Mouse (Mus musculus): ENCODE results near the gene Akap14.
"Not testable (repeated sequence)": the region's sequence is repeated elsewhere in the genome, so short reads cannot be mapped to it uniquely, and the experiment has no call there.

Gene Akap14

GRCm38 (mm10) chrX:37168742-37169141, at the start of gene Akap14:
Akap14 (minus strand) TSS chrX:37168842.
- DNase-seq (ENCODE audit: low spot score in 2 of 2): no peak

GRCm38 (mm10) chrX:37210941-37211340, 42.3 kb upstream of the Akap14 start, which contains the start of gene Gm9:
Gm9 (minus strand) TSS chrX:37211041.
- no peak for DNase-seq (ENCODE audit: low spot score in 2 of 2)

DNA sequence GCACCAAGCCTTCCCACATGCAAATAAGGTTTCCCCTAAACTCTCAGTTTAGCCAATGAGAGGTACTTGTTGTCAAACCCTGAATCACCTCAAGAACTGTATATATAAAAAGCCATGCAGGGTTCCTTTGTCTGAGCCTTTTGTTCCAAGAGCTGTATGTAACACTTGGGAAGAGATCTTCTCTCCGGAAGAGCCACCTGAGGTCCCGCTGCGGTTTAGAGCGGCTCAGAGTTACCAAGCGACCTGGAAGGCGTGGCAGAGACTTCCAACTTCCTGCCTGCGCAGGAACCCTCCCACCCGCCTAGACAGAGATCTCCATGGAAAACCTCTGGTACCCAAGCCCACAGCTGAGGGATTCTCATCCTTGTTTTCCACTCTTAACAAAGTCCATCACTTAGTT, 30.0 kb upstream of the Akap14 start:
- DNase-seq (ENCODE audit: low spot score in 2 of 2): no peak

GRCm38 (mm10) chrX:37191744-37192379, 23.2 kb upstream of the Akap14 start:
- DNase-seq (ENCODE audit: low spot score in 2 of 2): peak in 1 of 2 experiments; percentile 5

DNA sequence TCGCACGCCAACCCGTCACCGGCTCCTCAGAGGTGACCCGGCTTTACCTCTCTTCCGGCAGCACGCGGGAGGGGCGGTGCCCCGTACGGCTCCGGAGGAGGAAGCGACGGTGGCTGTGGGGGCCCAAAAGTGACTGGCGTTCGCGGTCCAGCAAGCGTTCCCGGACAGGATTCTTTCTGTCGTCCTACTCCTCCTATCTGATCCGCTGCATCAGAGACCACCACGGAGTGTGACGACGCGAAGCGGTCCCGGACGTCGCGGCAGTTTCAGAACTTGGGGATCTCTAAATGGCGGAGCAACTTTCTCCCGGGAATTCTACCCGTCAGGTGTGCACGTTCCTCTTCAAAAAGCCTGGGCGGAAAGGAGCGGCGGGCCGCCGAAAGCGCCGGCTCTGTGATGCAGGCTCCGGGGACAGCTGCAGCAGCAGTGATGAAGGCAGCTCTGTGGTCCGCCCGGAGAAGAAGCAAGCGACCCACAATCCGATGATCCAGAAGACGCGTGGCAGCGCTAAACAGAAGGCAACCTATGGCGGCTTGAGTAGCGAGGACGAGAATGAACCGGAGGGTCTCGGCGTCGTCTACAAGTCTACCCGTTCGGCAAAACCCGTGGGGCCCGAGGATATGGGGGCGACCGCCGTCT, 22.6 kb upstream of the Akap14 start, which contains the start of the genes Ndufa1 and Rnf113a1:
Gene Ndufa1 (minus strand): TSS at position 59 of the 639 bp plus-strand sequence.
Gene Rnf113a1 (plus strand): TSS at position 141 of the 639 bp plus-strand sequence.
- DNase-seq (ENCODE audit: low spot score in 2 of 2): peak; percentile 70 to 76

DNA sequence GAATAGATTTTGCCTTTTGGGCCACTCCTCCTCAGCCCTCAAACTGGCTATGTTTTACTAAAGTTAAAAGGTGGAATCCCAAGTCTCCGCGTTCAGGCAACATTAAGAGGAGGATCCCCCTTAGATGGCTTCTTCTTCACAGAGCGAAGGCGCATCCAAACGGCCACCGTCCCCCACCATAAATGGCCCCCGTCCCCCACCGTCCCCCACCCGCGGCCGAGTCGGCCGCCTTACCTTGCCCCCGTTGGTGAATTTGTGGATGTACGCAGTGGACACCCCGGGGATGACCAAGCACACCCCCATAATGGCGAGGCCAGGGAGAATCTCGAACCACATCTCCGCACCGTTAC, 22.1 kb upstream of the Akap14 start:
- no peak for DNase-seq (ENCODE audit: low spot score in 2 of 2)

GRCm38 (mm10) chrX:37184401-37184800, 15.8 kb upstream of the Akap14 start:
- DNase-seq (ENCODE audit: low spot score in 2 of 2): not testable (repeated sequence)

- DNase-seq (ENCODE audit: low spot score in 2 of 2): no peak
These were observed 1.6 kb downstream of the Akap14 start for GRCm38 (mm10) chrX:37167085-37167484.

DNA sequence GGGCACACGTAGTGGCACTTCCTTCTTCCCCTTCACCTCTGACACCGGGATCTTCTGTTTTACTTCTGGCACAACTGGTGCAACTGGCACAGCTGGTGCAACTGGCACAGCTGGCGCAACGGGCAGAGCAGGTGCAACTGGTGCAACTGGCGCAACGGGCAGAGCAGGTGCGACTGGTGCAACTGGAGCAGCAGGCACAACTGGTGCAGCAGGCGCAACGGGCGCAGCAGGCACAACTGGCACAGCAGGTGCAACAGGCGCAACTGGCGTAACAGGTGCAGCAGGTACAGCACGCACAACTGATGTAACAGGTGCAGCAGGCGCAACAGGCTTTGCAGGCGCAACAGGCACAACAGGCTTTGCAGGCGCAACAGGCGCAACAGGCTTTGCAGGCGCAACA, 5.5 kb downstream of the Akap14 start:
- no peak for DNase-seq (ENCODE audit: low spot score in 2 of 2)

DNA sequence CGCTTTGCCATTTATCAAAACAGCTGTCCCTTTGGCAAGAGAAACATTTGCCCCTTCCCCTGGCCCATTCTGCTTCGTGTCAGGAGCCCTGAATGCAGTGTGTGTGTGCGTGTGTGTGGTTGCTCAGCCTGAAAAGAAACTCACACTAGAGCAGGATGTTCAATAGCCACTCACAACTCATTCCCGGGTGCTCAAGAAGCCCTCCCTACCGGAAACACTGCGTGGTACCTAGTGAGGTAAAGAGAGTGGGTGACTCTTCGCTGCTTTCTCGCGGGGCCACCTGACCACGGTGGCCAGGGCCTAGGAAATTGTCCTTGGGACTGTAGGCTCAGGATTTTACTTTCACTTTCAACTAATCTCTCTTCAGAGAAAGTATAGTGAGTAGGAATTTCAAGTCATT, 7.5 kb downstream of the Akap14 start:
- no peak for DNase-seq (ENCODE audit: low spot score in 2 of 2)

DNA sequence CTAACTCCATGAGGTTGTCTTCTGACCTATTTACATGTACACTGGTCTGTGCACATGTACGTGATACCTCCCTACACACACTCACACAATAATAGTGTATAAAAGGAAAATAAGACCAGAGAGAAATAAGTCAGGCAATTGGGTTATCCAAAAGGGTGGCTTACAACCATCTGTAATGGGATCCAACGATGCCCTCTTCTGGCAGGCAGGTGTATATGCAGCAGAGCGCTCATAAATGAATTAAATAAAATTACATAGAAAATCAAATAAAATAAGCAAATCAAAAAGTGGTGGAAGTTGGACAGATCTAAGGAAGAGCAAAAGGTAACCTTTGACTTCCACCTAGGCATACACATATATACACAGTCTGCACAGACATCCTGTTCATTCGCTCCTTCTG, 10.8 kb downstream of the Akap14 start:
- no peak for DNase-seq (ENCODE audit: low spot score in 2 of 2)

- no peak for DNase-seq (ENCODE audit: low spot score in 2 of 2)
These were observed 23.7 kb downstream of the Akap14 start for GRCm38 (mm10) chrX:37144954-37145353.

- not testable (repeated sequence) for DNase-seq (ENCODE audit: low spot score in 2 of 2)
These were observed 24.1 kb downstream of the Akap14 start for GRCm38 (mm10) chrX:37144498-37144897.

- no peak for DNase-seq (ENCODE audit: low spot score in 2 of 2)
These were observed 26.9 kb downstream of the Akap14 start for GRCm38 (mm10) chrX:37141732-37142131.

DNA sequence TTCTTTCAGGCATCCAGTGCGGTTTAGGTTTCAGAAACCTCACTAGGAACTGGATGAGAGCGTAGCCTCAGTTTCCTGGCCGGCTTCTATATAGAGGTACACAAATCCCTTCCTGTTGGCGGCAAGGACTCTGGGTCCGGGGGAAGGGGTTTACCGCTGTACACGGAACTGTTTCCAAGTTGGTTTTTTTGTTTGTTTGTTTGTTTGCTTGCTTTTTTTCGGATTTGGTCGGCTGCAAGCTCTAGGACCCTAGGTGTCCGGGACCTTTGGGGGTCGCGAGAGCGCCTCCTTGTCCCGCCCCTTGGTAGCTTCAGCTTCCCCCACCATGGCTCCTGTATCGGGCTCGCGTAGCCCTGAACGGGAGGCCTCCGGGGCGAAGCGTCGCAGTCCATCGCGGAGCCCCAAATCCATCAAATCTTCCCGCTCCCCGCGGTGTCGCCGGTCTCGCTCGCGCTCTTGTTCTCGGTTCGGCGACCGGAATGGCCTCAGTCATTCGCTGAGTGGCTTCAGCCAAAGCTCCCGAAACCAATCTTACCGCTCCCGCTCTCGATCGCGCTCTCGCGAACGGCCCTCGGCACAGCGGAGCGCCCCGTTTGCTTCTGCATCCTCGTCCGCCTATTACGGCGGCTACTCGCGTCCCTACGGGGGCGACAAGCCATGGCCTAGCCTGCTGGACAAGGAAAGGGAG, 41.8 kb downstream of the Akap14 start, which contains the start of gene Nkap:
Gene Nkap (plus strand): TSS at position 125 of the 688 bp plus-strand sequence.
- peak; percentile 38 to 69 for DNase-seq (ENCODE audit: low spot score in 2 of 2)

DNA sequence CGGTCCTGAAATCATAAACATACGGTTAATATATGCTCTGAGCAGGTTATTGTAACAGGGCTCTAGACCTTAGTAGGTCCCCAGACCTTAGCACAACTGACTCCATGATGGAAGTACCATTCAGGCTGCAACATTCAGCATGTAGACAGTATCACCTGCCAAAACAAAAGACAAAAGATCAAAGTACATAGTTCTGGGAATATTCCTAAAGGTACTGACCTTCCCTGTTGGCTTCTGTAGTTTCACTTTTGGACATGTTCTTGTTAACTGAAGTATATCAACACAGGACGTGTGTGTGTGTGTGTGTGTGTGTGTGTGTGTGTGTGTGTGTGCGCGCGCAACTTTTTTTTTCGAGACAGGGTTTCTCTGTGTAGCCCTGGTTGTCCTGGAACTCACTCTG, 43.1 kb downstream of the Akap14 start:
- no peak for DNase-seq (ENCODE audit: low spot score in 2 of 2)

DNA sequence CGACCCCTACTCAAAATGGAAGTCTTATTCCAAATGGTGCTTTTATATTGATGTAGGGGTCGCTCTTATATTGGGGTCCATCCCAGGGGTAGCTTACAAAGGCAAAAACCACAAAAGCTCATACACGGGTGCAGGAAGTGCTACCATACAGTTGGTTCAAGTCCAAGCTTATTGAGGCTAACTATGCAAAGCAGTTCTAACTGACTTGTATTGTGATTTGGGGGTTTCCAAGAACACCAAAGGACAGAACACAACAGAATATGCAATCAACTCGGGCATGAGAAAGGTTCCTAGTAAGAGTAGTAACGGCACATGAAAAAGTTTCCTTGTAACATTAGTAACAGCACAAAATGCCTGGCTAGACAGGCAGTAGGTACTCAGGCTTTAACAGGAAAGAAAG, 48.4 kb downstream of the Akap14 start:
- DNase-seq (ENCODE audit: low spot score in 2 of 2): no peak

GRCm38 (mm10) chrX:37119585-37119984, 49.1 kb downstream of the Akap14 start:
- no peak for DNase-seq (ENCODE audit: low spot score in 2 of 2)

DNA sequence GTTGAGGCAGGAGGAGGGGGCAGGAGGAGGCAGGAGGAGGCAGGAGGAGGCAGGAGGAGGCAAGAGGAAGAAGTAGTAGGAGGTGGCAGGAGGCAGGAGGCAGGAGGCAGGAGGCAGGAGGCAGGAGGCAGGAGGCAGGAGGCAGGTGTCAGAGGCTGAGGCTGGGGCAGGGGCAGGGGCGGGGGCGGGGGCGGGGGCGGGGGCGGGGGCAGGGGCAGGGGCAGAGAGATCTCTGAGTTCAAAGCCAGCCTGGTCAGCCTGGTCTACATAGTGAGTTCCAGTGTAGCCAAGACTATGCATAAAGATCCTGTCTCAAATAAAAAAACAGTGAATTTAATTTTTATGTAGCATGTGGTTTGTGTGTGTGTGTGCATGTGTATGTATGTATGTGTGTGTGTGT, 51.6 kb downstream of the Akap14 start:
- DNase-seq (ENCODE audit: low spot score in 2 of 2): no peak

DNA sequence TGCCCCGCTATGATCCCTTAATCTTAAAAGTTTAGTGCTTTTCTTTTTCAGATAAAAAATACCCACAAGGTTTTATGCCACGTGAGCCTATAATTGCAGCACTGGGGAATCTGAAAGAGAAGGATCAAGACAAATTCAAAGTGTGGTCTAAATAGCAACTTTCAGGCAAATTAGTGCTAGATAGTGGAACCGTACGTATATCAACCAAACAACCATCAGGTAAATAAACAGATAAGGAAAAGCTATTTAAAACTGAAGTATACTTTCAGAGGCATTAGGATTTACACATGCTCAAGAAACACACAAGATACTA, 57.8 kb downstream of the Akap14 start:
- no peak for DNase-seq (ENCODE audit: low spot score in 2 of 2)

DNA sequence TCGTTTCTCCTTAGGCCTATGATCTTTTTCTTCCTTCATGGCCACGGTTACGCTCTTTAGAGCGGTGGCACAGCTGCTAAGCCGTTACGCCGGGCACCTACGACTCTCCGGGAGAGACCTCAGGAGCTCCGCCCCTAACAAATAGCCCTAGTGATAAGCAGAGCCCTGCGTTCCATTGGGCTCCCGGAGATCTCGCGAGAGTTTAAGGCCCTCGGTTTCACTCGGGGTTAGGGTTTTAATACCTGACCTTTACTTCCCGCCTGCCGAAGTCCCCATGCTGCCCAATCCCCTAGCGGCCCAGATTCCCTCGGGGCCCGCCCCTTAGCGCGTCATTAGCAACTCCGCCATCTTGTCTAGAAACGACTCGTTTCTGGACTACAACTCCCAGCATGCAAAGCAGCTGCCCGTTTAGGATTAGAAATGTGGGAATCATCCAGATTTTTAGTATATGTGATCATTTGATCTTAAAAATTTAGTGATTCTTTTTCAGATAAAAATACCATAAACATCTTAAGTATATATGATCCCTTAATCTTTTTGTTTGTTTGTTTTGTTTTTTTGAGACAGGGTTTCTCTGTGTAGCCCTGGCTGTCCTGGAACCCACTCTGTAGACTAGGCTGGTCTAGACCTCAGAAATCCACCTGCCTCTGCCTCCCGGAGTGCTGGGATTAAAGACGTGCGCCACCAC, 58.3 kb downstream of the Akap14 start, which contains the start of gene Upf3b:
Gene Upf3b (minus strand): TSS at position 130 of the 688 bp plus-strand sequence.
- DNase-seq (ENCODE audit: low spot score in 2 of 2): peak; percentile 53 to 85

- DNase-seq (ENCODE audit: low spot score in 2 of 2): no peak
These were observed 59.0 kb downstream of the Akap14 start for GRCm38 (mm10) chrX:37109526-37110192.
